In the genomic region with DNA sequence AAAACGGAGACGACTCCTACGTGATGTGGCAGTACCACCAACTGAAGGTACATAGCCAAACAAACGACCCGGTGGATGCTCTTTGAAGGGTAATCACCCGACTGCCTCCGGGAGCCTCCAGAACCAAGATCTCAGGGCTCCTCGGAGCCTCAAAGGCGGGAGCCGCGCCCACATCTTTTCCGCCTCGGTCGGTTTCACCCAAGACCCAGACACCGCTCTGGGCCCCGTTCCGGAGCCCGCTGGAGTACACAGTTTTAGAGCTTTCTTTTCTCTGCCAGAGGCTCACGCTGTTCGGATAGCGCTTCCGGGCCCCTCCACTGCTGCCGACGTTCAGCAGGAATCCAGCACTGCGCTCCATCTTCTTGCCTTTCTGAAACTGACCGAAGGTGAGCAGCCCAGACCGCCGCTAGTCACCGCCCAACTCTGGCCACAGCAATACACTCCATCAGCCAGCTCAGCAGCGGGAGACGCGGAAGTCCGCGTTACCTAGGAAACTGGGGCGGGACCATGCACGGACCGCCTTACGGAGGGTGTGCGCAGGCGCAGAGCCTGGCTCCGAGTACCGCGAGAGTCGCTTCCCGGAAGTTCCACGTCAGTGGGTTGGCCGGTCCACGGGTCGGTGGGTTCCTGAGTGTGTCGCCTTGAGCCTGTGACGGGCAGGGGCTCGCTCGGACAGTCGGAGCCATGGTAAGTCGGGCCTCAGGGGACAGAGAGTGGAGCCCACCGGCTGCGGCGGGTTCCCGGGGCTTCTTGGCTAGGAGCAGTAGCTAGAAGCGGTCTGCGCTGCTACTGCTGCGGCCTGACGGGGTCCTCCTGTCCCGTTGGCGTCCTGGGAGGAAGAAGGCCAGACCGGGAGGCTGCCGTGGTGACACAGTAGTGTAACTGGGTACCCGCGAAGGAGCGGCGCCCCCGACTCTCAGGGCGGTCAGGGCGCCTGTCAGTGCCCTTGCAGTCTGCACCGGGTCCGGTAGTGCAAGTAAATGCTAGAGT, we compare ENCODE assay signal across 8 mouse cellular contexts. TPM values are rescaled to one million over a fixed set of nuclear protein-coding genes. Genes with fewer than 3 reads are reported as not detected.
A peak's percentile ranks its signal among the peaks of the same experiment; 100 is the strongest.
DNase-seq lines count a peak whose midpoint lies in the region; ATAC-seq and TF ChIP-seq lines count a peak whose summit lies in the region.

A gene (plus strand): TSS at position 585 of the 990 bp plus-strand sequence.

- intact Hi-C loops in heart, postnatal 10 days (cut with DNase I), result loop anchor here (5.0 kb wide), 1 partner anchor 39 kb away; a partner anchor contains a TSS

- ATAC-seq in forebrain, embryonic 13.5 days, result peak; percentile 99
- ATAC-seq in liver, postnatal 0 days, result peak; percentile 98
- ATAC-seq in neural tube, embryonic 14.5 days (ENCODE audit: low read depth), result peak; percentile 99

- H3K9ac ChIP-seq in forebrain, embryonic 13.5 days, result peak within 1 kb of the TSS; percentile 93
- peak within 1 kb of the TSS; percentile 97 for H3K9ac ChIP-seq in liver, postnatal 0 days (replicated peaks)
- H3K9ac ChIP-seq in neural tube, embryonic 14.5 days (replicated peaks; ENCODE audit: low read depth, low read length), result peak within 1 kb of the TSS; percentile 90

- H3K4me2 ChIP-seq in forebrain, embryonic 13.5 days, result peak within 1 kb of the TSS; percentile 75
- H3K4me2 ChIP-seq in liver, postnatal 0 days (ENCODE audit: low read depth, low read length), result peak within 1 kb of the TSS; percentile 93
- H3K4me2 ChIP-seq in neural tube, embryonic 14.5 days (ENCODE audit: low read depth, low read length), result peak within 1 kb of the TSS; percentile 87

- H3K4me1 ChIP-seq in E14TG2a.4 (replicated peaks; ENCODE audit: low read depth, low read length), result peaks cover 17% of the 10 kb centered on the region
- peaks cover 22% of the 10 kb centered on the region for H3K4me1 ChIP-seq in forebrain, embryonic 13.5 days
- peaks cover 20% of the 10 kb centered on the region for H3K4me1 ChIP-seq in liver, postnatal 0 days (ENCODE audit: insufficient read depth)
- peaks cover 9% of the 10 kb centered on the region; the same call in 1 of the 2 replicates for H3K4me1 ChIP-seq in neural tube, embryonic 14.5 days (ENCODE audit: control insufficient read depth, insufficient read depth, low read length)

- peak within 1 kb of the TSS; percentile 74 for H3K27ac ChIP-seq in forebrain, embryonic 13.5 days
- H3K27ac ChIP-seq in liver, postnatal 0 days (ENCODE audit: low read depth), result peak within 1 kb of the TSS; percentile 89
- peak within 1 kb of the TSS; percentile 73 for H3K27ac ChIP-seq in neural tube, embryonic 14.5 days (ENCODE audit: low read depth, low read length)

- TF ChIP-seq CTCF in E14TG2a.4 (conservative IDR thresholded peaks at IDR 0.05; ENCODE audit: low read length), result no peak
- 0 out of 2 replicates have a peak, but pooled peaks have one; percentile 2 for TF ChIP-seq CTCF in liver, postnatal 0 days (IDR thresholded peaks at IDR 0.05; ENCODE audit: low read depth)

- DNase-seq in c-Kit-positive CD71-positive TER-119-positive erythroid progenitor cells, embryonic 14.5 days (ENCODE audit: low spot score), result peak; percentile 97
- peak; percentile 99 to 100 for DNase-seq in heart, postnatal 10 days
- peak; percentile 85 for DNase-seq in large intestine, adult 2 months (ENCODE audit: low read depth, low spot score)
- DNase-seq in liver, postnatal 0 days, result peak; percentile 100
- peak; percentile 100 for DNase-seq in testis, postnatal 10 days (ENCODE audit: low spot score)

- H3K36me3 ChIP-seq in E14TG2a.4 (ENCODE audit: insufficient read depth, low read length), result peaks cover 11% of the 10 kb centered on the region
- peaks cover 7% of the 10 kb centered on the region; the same call in 1 of the 2 replicates for H3K36me3 ChIP-seq in forebrain, embryonic 13.5 days (ENCODE audit: poor library complexity, severe bottlenecking)
- H3K36me3 ChIP-seq in liver, postnatal 0 days (replicated peaks; ENCODE audit: insufficient read depth, low read length), result peaks cover 7% of the 10 kb centered on the region
- H3K36me3 ChIP-seq in neural tube, embryonic 14.5 days (ENCODE audit: control insufficient read depth, insufficient read depth, low read length), result peaks cover 5% of the 10 kb centered on the region; the same call in 1 of the 2 replicates

- H3K27me3 ChIP-seq in E14TG2a.4 (ENCODE audit: insufficient read depth, low read length), result no peaks in the 10 kb centered on the region; the same call in 1 of the 2 replicates
- H3K27me3 ChIP-seq in forebrain, embryonic 13.5 days, result no peaks in the 10 kb centered on the region; the same call in 1 of the 2 replicates
- H3K27me3 ChIP-seq in liver, postnatal 0 days (ENCODE audit: insufficient read depth, low read length), result no peaks in the 10 kb centered on the region
- no peaks in the 10 kb centered on the region for H3K27me3 ChIP-seq in neural tube, embryonic 14.5 days (ENCODE audit: control insufficient read depth, insufficient read depth, low read length)

- H3K4me3 ChIP-seq in E14TG2a.4 (replicated peaks; ENCODE audit: low read length), result peak within 1 kb of the TSS; percentile 99
- peak within 1 kb of the TSS; percentile 84 for H3K4me3 ChIP-seq in forebrain, embryonic 13.5 days
- peak within 1 kb of the TSS; percentile 98 for H3K4me3 ChIP-seq in liver, postnatal 0 days (ENCODE audit: low read depth, low read length)
- H3K4me3 ChIP-seq in neural tube, embryonic 14.5 days (ENCODE audit: low read depth, low read length), result peak within 1 kb of the TSS; percentile 86

- TF ChIP-seq EP300 in liver, postnatal 0 days (IDR thresholded peaks at IDR 0.05; ENCODE audit: low read depth), result no peak

- WGBS in forebrain, embryonic 13.5 days, result under 1% methylated on average over 73 of the region's 76 CpGs
- under 1% methylated on average over 76 of the region's 76 CpGs for WGBS in large intestine, adult 2 months
- WGBS in liver, postnatal 0 days (ENCODE audit: insufficient replicate concordance), result under 1% methylated on average over 76 of the region's 76 CpGs
- 0% methylated on average over 76 of the region's 76 CpGs for WGBS in neural tube, embryonic 14.5 days

- H3K9me3 ChIP-seq in E14TG2a.4 (ENCODE audit: low read length), result no peaks in the 10 kb centered on the region
- no peaks in the 10 kb centered on the region for H3K9me3 ChIP-seq in forebrain, embryonic 13.5 days (replicated peaks)
- no peaks in the 10 kb centered on the region for H3K9me3 ChIP-seq in liver, postnatal 0 days (ENCODE audit: low read length)
- H3K9me3 ChIP-seq in neural tube, embryonic 14.5 days (ENCODE audit: control insufficient read depth, low read length), result no peaks in the 10 kb centered on the region

RNA-seq across cellular contexts. Expression of the gene that starts here (rescaled TPM):
- polyA plus RNA-seq in forebrain, embryonic 13.5 days (2015; fragmentation: Nextera tagmentation; extraction: Ambion mirVana), result 122 and 134 TPM in 2 replicates
- total RNA-seq in heart, postnatal 10 days (2021), result 100 to 1,000 TPM; 113 to 118 TPM
- polyA plus RNA-seq in large intestine, adult 2 months (2012; rRNA removed), result 47.3 and 72.1 TPM in 2 replicates
- polyA plus RNA-seq in liver, postnatal 0 days (2015; fragmentation: Nextera tagmentation; extraction: Ambion mirVana), result 66.0 and 70.7 TPM in 2 replicates
- polyA plus RNA-seq in neural tube, embryonic 14.5 days (2014; fragmentation: Nextera tagmentation; extraction: Ambion mirVana), result 119 and 154 TPM in 2 replicates

Comparison
In these comparisons a context has a peak if more than half of its experiments do, and no peak if none do; other contexts are left out.
1. Peak in every context shown above with its lines: DNase-seq, ATAC-seq, H3K4me3 ChIP-seq and H3K27ac ChIP-seq.